Mouse (Mus musculus) myocyte (in vitro differentiated cells): ENCODE measurements around the gene Ndufb4.

Experiments
- E2F4 ChIP-seq: IDR thresholded peaks from one replicate; pipeline ENCODE4 v1.6.1; 2011; ENCODE audit warnings: mild to moderate bottlenecking, control low read depth, moderate library complexity; ENCODE audit not compliant: insufficient read depth
- MAX ChIP-seq: IDR thresholded peaks from one replicate; pipeline ENCODE4 v1.6.1; 2011; ENCODE audit warnings: low read depth, mild to moderate bottlenecking, control low read depth
- MYOD1 ChIP-seq, 3 experiments: IDR thresholded peaks; one replicate each; pipeline ENCODE4 v1.6.1; 2011; ENCODE audit warnings: control low read depth in 2 of 3, low read depth in 2 of 3, mild to moderate bottlenecking in 2 of 3, moderate library complexity in 1 of 3; ENCODE audit not compliant: insufficient read length in 2 of 3, control insufficient read depth in 1 of 3
- MYOG ChIP-seq, 3 experiments: IDR thresholded peaks; one replicate each; pipeline ENCODE4 v1.6.1; 2011; ENCODE audit warnings: control low read depth in 2 of 3, low read depth in 2 of 3, mild to moderate bottlenecking in 2 of 3; ENCODE audit not compliant: insufficient read length in 2 of 3, control insufficient read depth in 1 of 3, insufficient read depth in 1 of 3
- POLR2A ChIP-seq: IDR thresholded peaks from one replicate; pipeline ENCODE4 v1.6.1; 2011; ENCODE audit warnings: low read depth, mild to moderate bottlenecking, control low read depth, moderate library complexity; ENCODE audit not compliant: insufficient read length
- POLR2AphosphoS2 ChIP-seq: IDR thresholded peaks from one replicate; pipeline ENCODE4 v1.6.1; 2011; ENCODE audit warnings: low read depth, control low read depth; ENCODE audit not compliant: insufficient read length
- REST ChIP-seq: IDR thresholded peaks from one replicate; pipeline ENCODE4 v1.6.1; 2011; ENCODE audit warnings: mild to moderate bottlenecking, control low read depth, moderate library complexity; ENCODE audit not compliant: insufficient read depth, insufficient read length
- USF1 ChIP-seq: IDR thresholded peaks from one replicate; pipeline ENCODE4 v1.6.1; 2011; ENCODE audit warnings: low read depth, mild to moderate bottlenecking, control low read depth, moderate library complexity

DNA sequence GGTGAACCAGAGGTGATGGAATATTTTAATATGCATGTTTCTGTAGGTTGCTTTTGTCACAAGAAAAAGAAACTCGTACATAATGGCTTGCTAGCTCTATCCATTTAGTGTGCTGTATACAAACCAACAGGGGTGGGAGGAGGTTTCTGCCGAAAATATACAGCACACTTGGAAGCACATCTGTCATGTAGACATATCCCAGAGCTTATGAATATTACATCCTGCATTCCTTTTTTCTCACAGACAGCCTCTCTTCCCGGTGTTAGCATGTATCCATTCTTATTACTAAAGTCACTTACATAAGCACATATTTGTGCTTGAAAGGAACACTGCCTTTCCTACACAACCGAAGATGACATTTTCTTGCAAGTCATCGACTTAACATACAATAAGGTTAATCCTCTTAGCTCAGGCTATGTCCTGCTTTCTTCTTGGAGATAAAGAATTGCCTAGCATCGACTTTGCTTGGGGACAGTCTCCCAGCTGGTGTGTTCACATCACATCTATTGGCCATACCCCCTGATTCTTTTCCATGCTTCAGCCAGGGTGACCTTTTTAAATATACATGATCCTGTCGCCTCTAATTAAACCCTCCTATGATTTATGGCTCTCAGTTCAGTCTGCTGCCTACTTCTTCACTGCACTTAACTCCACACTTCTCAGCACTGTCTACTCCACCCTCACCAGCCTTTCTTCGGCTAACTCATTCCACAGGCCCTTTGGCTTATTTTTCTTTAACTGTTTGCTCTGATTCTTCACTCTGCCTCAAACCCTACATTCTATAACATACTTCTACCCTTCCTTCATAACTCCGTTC, 9.6 kb upstream of the Ndufb4 start:
- TF ChIP-seq POLR2A (no peak), MAX (no peak), MYOG (IDR thresholded peaks at IDR 0.05; ENCODE audit: control insufficient read depth in 1 of 3, insufficient read depth in 1 of 3, insufficient read length in 2 of 3, low read depth in 2 of 3) (no peak), REST (no peak), MYOD1 (IDR thresholded peaks at IDR 0.05; ENCODE audit: control insufficient read depth in 1 of 3, insufficient read length in 2 of 3, low read depth in 2 of 3) (no peak), POLR2AphosphoS2 (no peak), USF1 (no peak), E2F4 (no peak)
